Mouse (Mus musculus): Measurements from ENCODE around the gene Hoxb3. TPM values are rescaled to one million over a fixed set of nuclear protein-coding genes. Genes with fewer than 3 reads are reported as not detected.

Gene Hoxb3
- polyA plus RNA-seq, 1 experiment = 3.4 TPM

GRCm38 (mm10) chr11:96372519-96372918 is 49.4 kb downstream of the Hoxb3 start:
- DNase-seq (ENCODE audit: low read depth, low spot score) = no peak

GRCm38 (mm10) chr11:96374810-96375209 is 51.7 kb downstream of the Hoxb3 start:
- WGBS = 63% methylated on average over 7 of the region's 7 CpGs
- no peak for DNase-seq (ENCODE audit: low read depth, low spot score)

More at GRCm38 (mm10) chr11:96372519-96372918, 49.4 kb downstream of the Hoxb3 start:
- 28% methylated on average over 3 of the region's 3 CpGs for WGBS

GRCm38 (mm10) chr11:96383381-96383780 is 60.3 kb downstream of the Hoxb3 start:
- 30% methylated on average over 5 of the region's 5 CpGs for WGBS
- DNase-seq (ENCODE audit: low read depth, low spot score) = no peak

DNA sequence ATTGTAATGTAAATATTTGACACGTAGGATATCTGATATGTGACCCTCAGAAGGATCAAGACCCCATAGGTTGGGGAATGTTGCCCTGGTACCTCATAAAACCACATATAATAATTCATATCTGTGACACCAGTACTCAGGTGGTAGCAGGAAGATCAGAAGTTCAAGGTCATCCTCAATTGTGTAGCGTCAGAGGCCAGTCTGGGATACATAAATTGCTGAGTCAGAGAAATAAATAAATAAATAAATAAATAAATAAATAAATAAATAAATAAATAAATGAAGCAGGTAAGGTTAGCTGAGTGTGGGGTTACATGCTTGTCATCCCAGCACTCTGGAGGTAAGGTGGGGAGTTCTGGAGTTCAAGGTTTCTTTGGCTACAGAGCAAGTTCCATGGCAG is 64.5 kb downstream of the Hoxb3 start:
- 62% methylated on average over 2 of the region's 2 CpGs for WGBS
- no peak for DNase-seq (ENCODE audit: low read depth, low spot score)

DNA sequence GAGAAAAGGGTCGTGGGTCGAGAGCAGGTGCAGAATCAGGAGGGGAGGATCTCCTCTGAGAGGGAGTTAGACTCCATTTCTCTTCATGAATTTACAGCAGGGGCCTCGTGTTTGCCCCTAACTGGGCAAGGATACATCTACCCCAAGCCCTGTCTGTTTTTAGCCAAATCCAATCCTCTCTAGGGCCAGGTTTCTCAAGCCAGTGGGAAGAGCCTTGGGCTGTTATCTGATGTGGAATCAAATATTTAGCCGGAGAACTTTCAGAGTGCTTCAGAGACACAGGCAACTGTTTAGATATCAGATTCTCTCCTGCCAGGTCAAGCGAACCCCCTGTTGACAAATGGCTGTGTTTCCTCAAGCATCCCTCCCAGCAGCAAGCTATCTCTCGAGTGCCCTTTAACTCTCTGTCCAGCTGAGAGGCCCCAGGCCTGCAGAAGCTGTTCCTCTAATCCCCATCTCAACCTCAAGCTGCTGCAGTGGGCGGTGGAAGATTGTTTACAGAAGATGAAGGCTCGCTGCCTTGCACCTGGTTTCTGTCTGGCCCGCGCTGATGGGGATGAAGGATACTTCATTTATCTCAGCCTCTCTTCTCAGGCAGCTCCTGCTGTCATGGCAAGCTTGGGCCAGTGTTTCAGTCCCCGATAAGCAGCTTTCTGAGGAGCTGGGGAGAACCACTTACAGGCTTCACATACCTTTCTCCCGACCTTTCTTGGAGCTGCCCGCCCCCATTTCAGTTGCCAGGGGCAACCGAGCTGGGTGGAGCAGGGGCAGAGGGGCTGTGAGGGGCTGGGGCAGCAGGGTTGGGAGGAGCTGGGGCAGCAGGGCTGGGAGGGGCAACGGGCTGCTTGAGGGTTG is 73.9 kb downstream of the Hoxb3 start:
- WGBS = 34% methylated on average over 15 of the region's 15 CpGs
- no peak for DNase-seq (ENCODE audit: low read depth, low spot score)

Other genes starting within 250 kb of the Hoxb3 start
- gene Atp5g1, start 247.7 kb upstream of the Hoxb3 start, polyA plus RNA-seq (2012; rRNA removed) = 1,161 and 1,322 TPM in 2 replicates
- not detected in 2 replicates for gene Calcoco2, start 211.4 kb upstream of the Hoxb3 start, polyA plus RNA-seq (2012; rRNA removed)
- 0.10 TPM in 1 of 2 replicates, not detected in the other for gene Ttll6, start 189.5 kb upstream of the Hoxb3 start, polyA plus RNA-seq (2012; rRNA removed)
- 0.27 TPM in 1 of 2 replicates, not detected in the other for gene Hoxb13, start 129.0 kb upstream of the Hoxb3 start, polyA plus RNA-seq (2012; rRNA removed)
- gene Hoxb9, start 51.9 kb upstream of the Hoxb3 start, polyA plus RNA-seq (2012; rRNA removed) = 0.25 and 16.0 TPM in 2 replicates
- 2.6 and 11.7 TPM in 2 replicates for gene Hoxb8, start 41.4 kb upstream of the Hoxb3 start, polyA plus RNA-seq (2012; rRNA removed)
- gene Hoxb7, start 36.7 kb upstream of the Hoxb3 start, polyA plus RNA-seq (2012; rRNA removed) = 1.4 and 6.5 TPM in 2 replicates
- gene Hoxb6, start 30.9 kb upstream of the Hoxb3 start, polyA plus RNA-seq (2012; rRNA removed) = 4.7 and 23.1 TPM in 2 replicates
- gene Hoxb5, start 20.0 kb upstream of the Hoxb3 start, polyA plus RNA-seq (2012; rRNA removed) = 2.6 and 5.1 TPM in 2 replicates
- gene Hoxb4, start 5.1 kb upstream of the Hoxb3 start, polyA plus RNA-seq (2012; rRNA removed) = 2.5 and 3.0 TPM in 2 replicates
- gene Hoxb2, start 27.2 kb downstream of the Hoxb3 start, polyA plus RNA-seq (2012; rRNA removed) = 3.8 and 4.8 TPM in 2 replicates
- gene Hoxb1, start 42.4 kb downstream of the Hoxb3 start, polyA plus RNA-seq (2012; rRNA removed) = not detected in 2 replicates
- gene Skap1, start 141.3 kb downstream of the Hoxb3 start, polyA plus RNA-seq (2012; rRNA removed) = 3.7 and 4.3 TPM in 2 replicates